Mouse (Mus musculus) spleen, adult 18-20 months (tissue): ENCODE measurements at regions not wholly inside any gene's neighbourhood (a gene's known extent, or its start where the extent isn't known, plus 50 kb on each side); places are given as distances from the start of the nearest gene placed in this dataset.

Experiments used
- DNase-seq, 2 experiments: peaks; one replicate each; pipeline ENCODE4 v3.0.0; 2022; ENCODE audit warnings: mixed read lengths in 2 of 2

DNA sequence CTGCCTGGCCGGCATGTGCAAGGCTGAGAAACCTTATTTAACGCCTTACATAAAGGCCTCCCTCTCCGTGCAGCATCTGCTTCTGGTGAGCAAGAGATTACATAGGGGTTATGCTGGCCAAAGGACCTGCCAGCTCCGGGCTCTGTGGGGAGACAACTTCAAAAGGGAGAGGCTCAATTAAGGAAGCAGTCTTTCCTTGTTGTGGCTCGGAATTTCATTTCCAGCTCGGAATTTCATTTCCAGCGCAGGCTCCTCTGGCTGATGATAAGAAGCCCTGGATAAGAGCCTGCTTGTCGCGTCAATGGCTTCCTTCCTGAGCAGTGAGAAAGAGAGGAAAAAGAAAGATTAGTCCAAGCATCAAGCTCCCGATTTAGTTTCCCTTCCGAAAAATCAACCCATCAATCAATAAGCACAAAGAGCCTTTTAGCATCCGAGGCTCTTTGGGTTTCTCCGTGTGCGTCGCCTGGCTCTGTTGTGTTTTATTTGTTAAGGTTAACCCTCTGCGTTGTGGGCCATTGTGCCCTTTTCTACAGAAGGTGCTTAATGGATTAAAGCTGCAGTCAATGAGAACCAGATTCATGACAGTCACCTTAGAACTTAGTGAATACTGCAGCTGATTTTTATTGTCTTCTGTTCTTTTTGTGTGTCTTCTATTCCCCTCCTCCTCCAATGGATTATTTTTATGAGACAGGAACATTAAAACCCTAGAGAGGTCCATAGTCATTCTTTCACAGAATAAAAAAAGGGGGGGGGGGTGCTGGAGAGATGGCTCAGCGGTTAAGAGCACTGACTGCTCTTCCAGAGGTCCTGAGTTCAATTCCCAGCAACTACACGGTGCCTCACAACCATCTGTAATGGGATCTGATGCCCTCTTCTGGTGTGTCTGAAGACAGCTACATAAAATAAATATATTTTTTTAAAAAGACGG lies 218.3 kb downstream of the Myo1b start:
- no peak for DNase-seq

DNA sequence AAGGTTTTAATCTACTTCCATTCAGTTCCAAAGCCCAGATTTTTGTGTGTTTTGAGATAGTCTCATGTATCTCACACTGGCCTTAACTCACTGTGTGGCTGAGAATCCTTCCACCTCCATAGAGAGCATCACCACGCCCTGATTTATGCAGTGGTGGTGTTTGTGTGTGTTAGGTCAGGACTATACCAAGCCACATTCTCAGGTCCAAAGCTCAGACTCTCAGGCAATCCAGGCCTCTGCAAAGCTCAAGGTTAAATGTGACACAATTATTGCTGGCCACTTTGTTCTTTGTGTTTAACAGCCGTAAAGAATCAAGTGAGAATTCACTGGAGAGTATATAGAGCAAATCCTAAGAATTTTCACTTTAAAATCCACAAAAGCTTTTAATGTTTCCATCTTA lies 218.2 kb upstream of the Nabp1 start:
- no peak for DNase-seq

DNA sequence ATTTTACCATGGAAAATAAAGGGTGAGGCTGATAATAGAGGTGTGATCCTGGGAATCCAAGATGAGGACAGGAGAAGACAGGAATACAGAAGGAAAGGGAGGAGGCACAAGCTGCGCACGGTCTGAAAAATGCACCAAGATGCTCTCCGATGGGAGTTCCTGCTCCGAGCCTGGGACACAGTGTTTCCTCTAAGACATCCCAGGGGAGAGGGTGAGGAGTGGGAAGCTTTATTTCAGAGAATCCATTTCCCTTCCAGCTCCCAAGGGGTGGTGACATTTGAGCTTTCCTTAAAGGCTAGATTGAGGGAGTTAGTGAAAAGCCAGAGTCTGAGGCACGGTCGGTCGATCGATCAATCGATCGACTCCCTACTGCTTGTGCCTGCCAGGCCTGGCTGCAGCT lies 212.7 kb upstream of the Nabp1 start:
- DNase-seq, result no peak

GRCm38 (mm10) chr1:51689461-51690223 lies 211.4 kb upstream of the Nabp1 start:
- DNase-seq, result no peak

- DNase-seq, result no peak
Measured at GRCm38 (mm10) chr1:51688946-51689345, 210.7 kb upstream of the Nabp1 start.

- DNase-seq, result no peak
Measured at GRCm38 (mm10) chr1:51688224-51688545, 210.0 kb upstream of the Nabp1 start.

DNA sequence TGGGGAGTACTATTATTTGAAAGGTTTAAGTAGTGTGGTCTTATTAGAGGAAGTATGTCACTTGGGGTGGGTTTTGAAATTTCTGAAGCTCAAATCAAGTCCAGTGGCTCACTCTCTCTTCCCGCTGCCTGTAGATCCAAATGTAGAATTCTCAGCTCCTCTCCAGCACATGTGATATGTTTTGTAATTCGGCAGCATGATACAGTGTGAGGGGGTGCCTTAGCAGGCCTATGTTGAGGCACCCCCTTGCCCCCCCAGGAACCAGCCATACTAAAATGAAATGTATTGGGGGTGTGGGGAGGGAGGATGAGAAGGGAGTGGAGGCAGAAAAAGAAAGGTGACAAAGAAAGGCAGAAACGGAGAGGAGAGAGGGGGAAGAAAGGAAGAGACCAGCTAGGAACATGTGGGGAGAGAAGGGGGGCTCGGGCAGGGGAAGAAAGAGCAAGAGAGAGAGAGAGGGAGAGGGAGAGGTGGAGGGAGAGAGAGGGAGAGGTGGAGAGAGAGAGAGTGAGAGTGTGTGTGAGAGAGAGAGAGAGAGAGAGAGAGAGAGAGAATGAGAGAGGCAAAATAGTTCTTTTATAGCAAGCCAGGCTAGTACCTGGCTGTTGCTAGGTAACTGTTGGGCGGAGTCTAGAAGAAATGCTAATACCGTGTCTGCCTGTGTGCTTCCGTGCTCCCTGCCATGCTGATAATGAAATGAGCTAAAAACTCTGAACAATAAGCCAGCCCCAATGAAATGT lies 209.4 kb upstream of the Nabp1 start:
- no peak for DNase-seq

DNA sequence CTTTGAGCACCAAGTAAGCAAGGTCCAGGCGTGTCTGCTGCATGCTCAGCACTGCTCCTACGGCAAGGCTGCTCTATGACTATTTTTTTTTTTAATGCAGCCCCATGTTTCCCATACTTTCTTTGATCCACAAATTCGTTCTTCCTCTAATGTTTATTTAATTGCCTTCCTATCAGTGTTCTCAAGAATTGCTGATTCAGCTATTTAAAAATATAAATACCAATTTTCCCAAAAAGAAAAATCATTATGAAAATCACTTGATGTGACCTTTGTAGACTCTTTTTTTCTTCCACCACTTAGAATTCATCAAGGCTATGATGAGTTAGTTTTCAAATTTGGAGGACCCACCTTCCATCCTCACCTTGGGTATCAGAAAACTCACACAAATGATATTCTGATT lies 208.5 kb upstream of the Nabp1 start:
- no peak for DNase-seq

DNA sequence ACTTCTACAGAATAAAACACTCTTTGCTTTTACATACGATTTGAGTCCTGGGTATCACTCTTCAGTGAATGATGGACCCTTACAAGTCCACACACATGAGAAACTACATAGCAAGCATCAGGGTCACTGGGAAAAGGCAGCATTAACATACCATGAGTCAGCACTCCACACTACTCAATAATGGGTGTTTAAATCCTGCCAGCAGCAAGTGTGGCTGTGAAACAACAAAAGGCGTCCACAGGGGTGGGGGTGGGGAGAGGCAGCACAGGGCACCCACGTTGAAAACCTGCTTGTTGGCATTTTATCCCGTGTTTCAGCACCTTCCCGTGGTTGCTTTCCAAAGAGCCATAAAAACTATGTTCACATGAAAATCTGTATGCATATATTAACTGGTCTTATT lies 204.0 kb upstream of the Nabp1 start:
- DNase-seq, result no peak

DNA sequence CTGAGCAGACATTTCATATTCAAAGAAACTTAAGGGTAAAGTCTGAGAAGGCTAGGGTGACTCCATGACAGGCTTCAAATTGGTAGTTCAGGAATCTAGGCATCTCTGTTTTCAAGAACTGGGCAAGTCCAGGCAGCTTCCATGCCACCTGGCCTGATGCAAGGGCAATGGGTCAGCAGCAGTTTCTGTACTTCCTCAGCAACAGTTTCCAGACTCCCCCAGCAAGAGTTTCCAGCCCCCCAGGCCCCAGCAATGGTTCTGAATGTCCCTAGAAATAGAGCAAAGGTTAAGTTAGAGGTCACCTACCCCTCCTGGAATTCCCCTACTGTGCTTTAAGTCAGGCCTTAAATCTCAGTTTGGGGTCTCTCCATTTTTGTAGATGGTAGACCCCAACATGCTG lies 203.6 kb upstream of the Nabp1 start:
- no peak for DNase-seq

DNA sequence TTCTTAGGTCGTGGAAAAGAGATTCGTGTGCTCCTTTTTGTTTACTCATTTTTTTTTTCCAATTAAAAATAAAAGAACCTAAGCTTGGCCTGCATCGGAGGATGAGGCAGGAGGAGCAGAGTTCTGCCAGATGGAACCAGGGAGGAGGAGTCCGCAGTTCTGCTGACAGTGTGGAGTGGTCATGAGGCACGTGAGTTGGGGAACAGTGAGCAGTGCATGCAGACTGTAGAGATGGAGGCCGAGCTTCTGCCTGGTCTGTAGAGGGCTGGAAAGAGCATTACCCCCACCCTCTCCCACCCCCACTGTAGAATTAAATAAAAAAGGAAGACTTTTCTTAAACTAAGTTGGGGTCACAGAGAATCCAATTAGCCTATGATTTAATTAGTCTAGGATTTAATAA lies 202.5 kb upstream of the Nabp1 start:
- no peak for DNase-seq

GRCm38 (mm10) chr1:51678290-51678928 lies 200.2 kb upstream of the Nabp1 start:
- DNase-seq, result no peak

DNA sequence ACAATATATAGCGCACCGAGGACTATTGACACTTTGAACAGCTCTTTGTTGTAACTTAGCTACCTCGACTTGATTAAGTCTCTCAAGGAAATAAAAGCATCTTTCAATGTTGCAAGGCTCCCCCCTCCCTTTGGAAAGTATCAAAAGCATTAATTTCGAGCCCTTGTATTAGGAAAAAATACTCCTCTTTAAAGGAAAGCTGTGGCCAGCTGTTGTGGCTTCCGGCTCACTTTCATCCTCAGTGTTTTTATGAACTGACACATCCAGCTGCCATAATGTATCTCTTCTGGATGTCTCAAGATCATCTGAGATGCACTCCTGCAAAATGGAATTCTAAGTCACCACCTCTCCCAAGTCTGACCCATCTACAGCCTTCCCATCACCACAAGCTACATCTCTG lies 199.6 kb upstream of the Nabp1 start:
- DNase-seq, result no peak

- no peak for DNase-seq
Measured at GRCm38 (mm10) chr1:51671691-51672090, 193.5 kb upstream of the Nabp1 start.

- DNase-seq, result no peak
Measured at GRCm38 (mm10) chr1:51671287-51671686, 193.1 kb upstream of the Nabp1 start.

- DNase-seq, result no peak
Measured at GRCm38 (mm10) chr1:51670009-51670408, 191.8 kb upstream of the Nabp1 start.

GRCm38 (mm10) chr1:51668881-51669280 lies 190.7 kb upstream of the Nabp1 start:
- no peak for DNase-seq

GRCm38 (mm10) chr1:51660531-51660930 lies 182.3 kb upstream of the Nabp1 start:
- no peak for DNase-seq

DNA sequence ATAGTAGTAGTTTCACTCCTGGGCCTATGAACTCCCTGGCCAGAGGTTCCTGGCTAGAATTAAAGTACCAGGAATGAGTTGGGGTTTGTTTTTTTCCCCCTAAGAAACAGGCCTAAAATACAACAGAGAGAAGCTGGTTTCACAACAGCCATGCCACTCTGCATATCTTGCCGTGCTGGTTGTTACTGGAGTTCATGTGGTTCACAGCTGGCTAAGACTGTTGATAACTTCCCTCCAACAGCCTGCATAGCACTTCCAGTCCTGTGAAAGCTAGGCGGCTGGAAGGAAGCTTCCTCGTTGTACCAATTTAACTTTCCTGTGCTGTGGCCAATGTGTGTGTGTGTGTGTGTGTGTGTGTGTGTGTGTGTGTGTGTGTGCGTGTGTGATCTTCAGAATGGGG lies 179.0 kb upstream of the Nabp1 start:
- no peak for DNase-seq

GRCm38 (mm10) chr1:51650653-51650995 lies 172.4 kb upstream of the Nabp1 start:
- no peak for DNase-seq

DNA sequence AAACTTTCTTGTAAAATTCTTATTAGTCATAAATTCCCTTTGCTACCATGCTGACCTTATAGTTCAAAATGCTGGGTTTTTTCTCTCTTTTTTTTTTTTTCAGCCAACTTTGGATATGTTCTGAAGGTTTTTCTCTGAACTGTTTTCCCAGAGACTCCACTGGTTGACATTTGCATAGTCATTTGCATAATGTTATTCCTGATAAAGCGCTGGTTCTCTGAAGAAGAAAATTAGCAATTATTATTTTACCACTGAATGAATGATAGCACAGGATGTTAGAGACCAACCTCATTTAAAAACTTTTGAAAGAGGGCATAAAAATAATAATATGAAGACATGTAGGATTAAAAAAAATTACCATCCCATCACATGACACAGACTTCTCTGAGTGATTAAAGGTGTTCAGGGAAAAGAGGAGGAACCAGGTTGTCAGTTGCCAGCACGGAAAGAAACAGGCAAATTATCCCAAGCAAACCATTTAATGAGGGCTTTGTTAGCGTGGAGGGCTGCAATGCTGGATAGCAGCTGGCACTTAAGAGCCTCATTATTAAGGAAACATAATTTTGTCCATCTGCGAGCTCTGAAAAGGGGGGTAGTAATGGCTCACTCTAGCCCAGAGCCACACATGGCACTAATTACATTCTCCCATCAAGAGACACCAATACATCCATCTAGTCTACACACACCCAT lies 171.9 kb upstream of the Nabp1 start:
- no peak for DNase-seq

DNA sequence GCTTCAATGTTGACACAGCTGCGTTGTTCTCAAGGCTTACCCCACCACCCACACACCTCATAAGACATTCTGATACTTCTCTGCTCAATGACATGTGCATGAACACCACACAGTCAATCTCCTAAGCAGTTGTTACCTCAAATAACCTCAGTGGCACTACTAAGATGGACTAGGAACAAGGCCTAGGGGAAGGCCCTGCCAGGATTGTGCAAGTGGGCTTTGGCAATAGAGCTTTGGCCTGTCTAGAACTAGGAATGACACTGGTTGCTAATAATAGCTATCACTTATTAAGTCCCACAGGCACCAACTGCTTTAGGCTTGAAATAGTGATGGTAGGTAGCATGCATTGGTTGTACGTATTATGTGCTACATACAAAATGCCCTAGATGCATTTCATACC lies 169.7 kb upstream of the Nabp1 start:
- no peak for DNase-seq

DNA sequence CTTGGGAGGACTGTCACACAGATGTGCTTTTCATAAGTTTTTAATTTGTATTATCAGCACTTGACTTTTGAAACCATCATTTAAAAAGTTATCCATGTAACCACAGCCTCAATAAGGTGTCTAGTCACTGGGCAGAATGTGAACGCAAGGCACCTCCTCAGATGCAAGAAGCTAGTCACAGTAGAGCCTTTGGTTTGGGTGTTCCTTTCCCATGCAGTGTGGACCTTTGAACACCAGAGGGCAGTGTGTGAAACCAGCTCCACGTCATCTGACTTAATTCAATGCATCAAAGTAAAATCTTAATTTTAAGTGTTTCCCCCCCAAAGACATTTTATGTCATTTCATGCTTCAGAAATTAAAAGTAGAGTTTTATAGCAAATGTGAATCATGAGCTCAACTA lies 166.2 kb upstream of the Nabp1 start:
- peak; percentile 31 to 74 for DNase-seq
